Mouse (Mus musculus): Measurements from ENCODE around the gene Dtx4.

DNA sequence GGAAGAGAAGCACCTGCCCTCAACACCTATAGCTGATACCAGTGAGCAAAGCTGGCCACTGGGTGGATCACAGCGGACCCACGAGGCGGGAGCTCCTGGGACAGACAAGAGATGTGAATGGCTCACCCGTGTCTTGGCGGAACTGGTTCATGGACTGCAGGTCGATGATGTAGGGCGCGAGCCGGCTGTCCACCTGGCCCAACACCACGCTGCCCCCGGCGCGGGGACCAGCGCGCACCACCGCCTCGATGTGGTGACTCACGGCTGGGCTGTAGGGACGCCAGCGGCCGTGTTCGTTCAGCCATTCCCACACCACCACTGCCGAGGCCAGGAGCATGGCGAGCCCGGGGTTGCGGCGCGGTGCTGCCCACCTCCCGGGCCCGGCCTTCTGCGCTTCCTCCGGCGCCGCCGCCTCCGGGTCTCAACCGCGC is 358 bp downstream of the Dtx4 start:
- TF ChIP-seq CTCF (IDR thresholded peaks at IDR 0.05; ENCODE audit: insufficient read depth, low read depth, low read length) = no peak
- no peak for TF ChIP-seq POLR2A (IDR thresholded peaks at IDR 0.05; ENCODE audit: insufficient read depth, low read depth, low read length)

Measured in olfactory bulb, adult 2 months (tissue).